14 mouse cellular contexts compared by ENCODE assay signal in the genomic region with DNA sequence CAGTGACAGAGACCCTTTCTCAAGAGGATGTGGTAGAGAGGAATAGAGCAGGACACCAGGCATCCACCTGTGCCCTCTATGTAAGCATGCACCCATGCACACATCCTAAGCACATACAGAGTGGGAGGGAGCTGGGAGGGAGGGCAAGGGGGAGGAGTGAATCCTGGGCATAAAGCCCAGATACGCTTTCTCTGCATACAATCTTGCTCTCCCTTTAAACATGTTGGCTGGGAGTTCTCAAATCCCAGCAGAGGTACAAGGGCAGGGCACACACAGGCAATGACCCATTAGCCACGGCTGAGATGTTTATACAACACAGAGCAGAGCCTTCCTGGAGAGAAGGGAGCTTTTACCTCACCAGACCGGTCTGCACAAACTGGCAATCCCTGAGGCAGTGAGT. TPM values are rescaled to one million over a fixed set of nuclear protein-coding genes. Genes with fewer than 3 reads are reported as not detected.
A peak's percentile ranks its signal among the peaks of the same experiment; 100 is the strongest.
DNase-seq lines count a peak whose midpoint lies in the region; ATAC-seq and TF ChIP-seq lines count a peak whose summit lies in the region.
"Had no signal": no experiment of that assay in that cellular context is flagged by ENCODE, and none has a peak within 500 bp of the region (broad histone marks: within the 10 kb centered on the region; RNA-seq: fewer than 3 reads in every experiment).

No protein-coding gene starts in this region.

- TF ChIP-seq CTCF in Patski (IDR thresholded peaks at IDR 0.05): no peak
- TF ChIP-seq CTCF in forebrain, postnatal 0 days (IDR thresholded peaks at IDR 0.05; ENCODE audit: low read depth): no peak

- intact Hi-C loops in left cerebral cortex, postnatal 10 days (cut with DNase I): no loop called here

- no peak for DNase-seq in hindbrain, embryonic 10.5 days (ENCODE audit: low spot score)
- DNase-seq in hindbrain, embryonic 11.5 days (ENCODE audit: low spot score): no peak
- no peak for DNase-seq in Patski (ENCODE audit: low read depth, low spot score)
- peak; percentile 18 for DNase-seq in forebrain, postnatal 0 days
- peak; percentile 48 to 82 for DNase-seq in kidney, postnatal 25 days
- no peak for DNase-seq in neural tube, embryonic 10.5 days (ENCODE audit: extremely low spot score, low spot score)
- no peak for DNase-seq in left cerebral cortex, postnatal 10 days (ENCODE audit: extremely low spot score in 1 of 2, low spot score in 2 of 2)
- DNase-seq in layer of hippocampus, adult 18-20 months (ENCODE audit: low spot score in 2 of 2): no peak
- DNase-seq: adrenal gland, postnatal 14 days; cerebellum, postnatal 14 days; thymus, postnatal 25 days had no signal

- POLR2A ChIA-PET in Patski (lab: Charles Lee): no interaction called here

- no peak overlapping the region for H3K4me2 ChIP-seq in hindbrain, embryonic 11.5 days (replicated peaks; ENCODE audit: low read depth, low read length)
- H3K4me2 ChIP-seq in forebrain, postnatal 0 days (ENCODE audit: low read depth): no peak overlapping the region
- H3K4me2 ChIP-seq: limb, embryonic 12.5 days had no signal

- WGBS in hindbrain, embryonic 10.5 days: 41% methylated on average over 3 of the region's 3 CpGs
- 36% methylated on average over 3 of the region's 3 CpGs for WGBS in hindbrain, embryonic 11.5 days
- WGBS in forebrain, postnatal 0 days: 21% methylated on average over 3 of the region's 3 CpGs

- no peak overlapping the region for H3K4me3 ChIP-seq in hindbrain, embryonic 10.5 days
- no peak overlapping the region for H3K4me3 ChIP-seq in hindbrain, embryonic 11.5 days (ENCODE audit: low read depth, low read length)
- no peak overlapping the region for H3K4me3 ChIP-seq in forebrain, postnatal 0 days (ENCODE audit: low read depth, low read length)
- H3K4me3 ChIP-seq: limb, embryonic 12.5 days; myocyte had no signal

- no peaks in the 10 kb centered on the region for H3K36me3 ChIP-seq in hindbrain, embryonic 10.5 days
- no peaks in the 10 kb centered on the region for H3K36me3 ChIP-seq in hindbrain, embryonic 11.5 days (ENCODE audit: control insufficient read depth, insufficient read depth, low read length)
- no peaks in the 10 kb centered on the region for H3K36me3 ChIP-seq in forebrain, postnatal 0 days (ENCODE audit: insufficient read depth)
- H3K36me3 ChIP-seq: limb, embryonic 12.5 days had no signal

- H3K9ac ChIP-seq in hindbrain, embryonic 11.5 days (ENCODE audit: low read depth, low read length): no peak overlapping the region
- no peak overlapping the region for H3K9ac ChIP-seq in forebrain, postnatal 0 days
- H3K9ac ChIP-seq: limb, embryonic 12.5 days had no signal

- no peak for ATAC-seq in hindbrain, embryonic 11.5 days (ENCODE audit: low FRiP score)
- ATAC-seq in Patski: peak; percentile 12
- ATAC-seq in forebrain, postnatal 0 days: peak; percentile 30; the same call in 1 of the 2 replicates
- ATAC-seq: inflammation-experienced regulatory T-cells, adult 6 months had no signal

- CTCF ChIA-PET in Patski (lab: Charles Lee): interaction anchor here (1.6 kb wide), 2 partner anchors 10 kb away, joined by 4 to 5 read pairs; a partner anchor contains a TSS

- in situ Hi-C loops in Patski (cut with MboI; ENCODE audit: low pct_unique_long_range_greater_than_20kb): loop anchor here (5.0 kb wide), 1 partner anchor 144 kb away; no protein-coding TSS in a partner anchor

- H3K4me1 ChIP-seq in hindbrain, embryonic 10.5 days (replicated peaks): peaks cover 20% of the 10 kb centered on the region
- H3K4me1 ChIP-seq in hindbrain, embryonic 11.5 days (replicated peaks; ENCODE audit: control insufficient read depth, insufficient read depth, low read length): no peaks in the 10 kb centered on the region
- H3K4me1 ChIP-seq in forebrain, postnatal 0 days (ENCODE audit: insufficient read depth): no peaks in the 10 kb centered on the region

- no peaks in the 10 kb centered on the region for H3K9me3 ChIP-seq in hindbrain, embryonic 10.5 days
- H3K9me3 ChIP-seq in hindbrain, embryonic 11.5 days (ENCODE audit: control insufficient read depth, low read length): no peaks in the 10 kb centered on the region
- no peaks in the 10 kb centered on the region for H3K9me3 ChIP-seq in forebrain, postnatal 0 days (ENCODE audit: low read length)
- H3K9me3 ChIP-seq: limb, embryonic 12.5 days had no signal

- H3K27ac ChIP-seq in hindbrain, embryonic 10.5 days: 0 out of 2 replicates have a peak overlapping the region, but pooled peaks have one; percentile 23
- no peak overlapping the region for H3K27ac ChIP-seq in hindbrain, embryonic 11.5 days (ENCODE audit: low read depth, low read length)
- no peak overlapping the region for H3K27ac ChIP-seq in forebrain, postnatal 0 days (ENCODE audit: low read depth, low read length)
- H3K27ac ChIP-seq: limb, embryonic 12.5 days had no signal

- H3K27me3 ChIP-seq in hindbrain, embryonic 10.5 days (ENCODE audit: insufficient read depth, poor library complexity, severe bottlenecking): peaks cover 8% of the 10 kb centered on the region
- H3K27me3 ChIP-seq in hindbrain, embryonic 11.5 days (ENCODE audit: control insufficient read depth, insufficient read depth, low read length): no peaks in the 10 kb centered on the region
- no peaks in the 10 kb centered on the region for H3K27me3 ChIP-seq in Patski
- H3K27me3 ChIP-seq in forebrain, postnatal 0 days (ENCODE audit: insufficient read depth, low read length): peaks cover under 1% of the 10 kb centered on the region

RNA-seq across cellular contexts. Expression of a gene that starts 6.5 kb away (rescaled TPM):
- 0.25 and 0.35 TPM in 2 replicates for polyA plus RNA-seq in hindbrain, embryonic 10.5 days (2016; fragmentation: Nextera tagmentation; extraction: Ambion mirVana)
- polyA plus RNA-seq in hindbrain, embryonic 11.5 days (2014; fragmentation: Nextera tagmentation; extraction: Ambion mirVana): 0.33 TPM in 1 of 2 replicates, not detected in the other
- 1.3 TPM for polyA plus RNA-seq in Patski (2021)
- total RNA-seq in forebrain, postnatal 0 days (2014; rRNA removed): 0.15 and 0.62 TPM in 2 replicates
- 0.30 TPM in 1 of 2 replicates, not detected in the other for polyA plus RNA-seq in forebrain, postnatal 0 days (2015; fragmentation: Nextera tagmentation; extraction: Ambion mirVana)
- under 1 TPM in 1 of 2 experiments, not detected in 1; 0.21 TPM for total RNA-seq in left cerebral cortex, postnatal 10 days (2021)
- total RNA-seq in layer of hippocampus, adult 18-20 months (2021): not detected
- polyA plus RNA-seq: inflammation-experienced regulatory T-cells, adult 6 months; myocyte had no signal

RNA-seq across cellular contexts. Expression of a gene that starts 10.1 kb away (rescaled TPM):
- not detected in 2 replicates for polyA plus RNA-seq in hindbrain, embryonic 10.5 days (2016; fragmentation: Nextera tagmentation; extraction: Ambion mirVana)
- not detected in 2 replicates for polyA plus RNA-seq in hindbrain, embryonic 11.5 days (2014; fragmentation: Nextera tagmentation; extraction: Ambion mirVana)
- not detected for polyA plus RNA-seq in Patski (2021)
- not detected in 2 replicates for total RNA-seq in forebrain, postnatal 0 days (2014; rRNA removed)
- not detected in 2 replicates for polyA plus RNA-seq in forebrain, postnatal 0 days (2015; fragmentation: Nextera tagmentation; extraction: Ambion mirVana)
- not detected for total RNA-seq in left cerebral cortex, postnatal 10 days (2021)
- total RNA-seq in layer of hippocampus, adult 18-20 months (2021): not detected
- total RNA-seq: adrenal gland, postnatal 14 days had no signal
- polyA plus RNA-seq: inflammation-experienced regulatory T-cells, adult 6 months; limb, embryonic 12.5 days; myocyte had no signal

RNA-seq across cellular contexts. Expression of a gene that starts 35.5 kb away (rescaled TPM):
- 18.3 and 21.9 TPM in 2 replicates for polyA plus RNA-seq in hindbrain, embryonic 10.5 days (2016; fragmentation: Nextera tagmentation; extraction: Ambion mirVana)
- polyA plus RNA-seq in hindbrain, embryonic 11.5 days (2014; fragmentation: Nextera tagmentation; extraction: Ambion mirVana): 23.5 and 27.7 TPM in 2 replicates
- polyA plus RNA-seq in Patski (2021): 126 TPM
- total RNA-seq in forebrain, postnatal 0 days (2014; rRNA removed): 52.4 and 55.4 TPM in 2 replicates
- 56.9 and 62.0 TPM in 2 replicates for polyA plus RNA-seq in forebrain, postnatal 0 days (2015; fragmentation: Nextera tagmentation; extraction: Ambion mirVana)
- 10 to 100 TPM; 71.3 to 79.0 TPM for total RNA-seq in left cerebral cortex, postnatal 10 days (2021)
- total RNA-seq in layer of hippocampus, adult 18-20 months (2021): 10 to 100 TPM; 68.3 to 69.9 TPM

RNA-seq across cellular contexts. Expression of a gene that starts 48.1 kb away (rescaled TPM):
- 0.14 and 0.32 TPM in 2 replicates for polyA plus RNA-seq in hindbrain, embryonic 10.5 days (2016; fragmentation: Nextera tagmentation; extraction: Ambion mirVana)
- polyA plus RNA-seq in hindbrain, embryonic 11.5 days (2014; fragmentation: Nextera tagmentation; extraction: Ambion mirVana): 0.03 TPM in 1 of 2 replicates, not detected in the other
- polyA plus RNA-seq in Patski (2021): 0.03 TPM
- 0.14 and 0.38 TPM in 2 replicates for total RNA-seq in forebrain, postnatal 0 days (2014; rRNA removed)
- polyA plus RNA-seq in forebrain, postnatal 0 days (2015; fragmentation: Nextera tagmentation; extraction: Ambion mirVana): 0.19 and 0.33 TPM in 2 replicates
- under 1 TPM; 0.63 to 0.88 TPM for total RNA-seq in left cerebral cortex, postnatal 10 days (2021)
- 1 to 10 TPM; 2.7 to 2.8 TPM for total RNA-seq in layer of hippocampus, adult 18-20 months (2021)
- polyA plus RNA-seq: inflammation-experienced regulatory T-cells, adult 6 months had no signal

Comparison
In these comparisons a context has a peak if more than half of its experiments do, and no peak if none do; other contexts are left out.
1. DNase-seq: peak in forebrain, postnatal 0 days (single experiment) and kidney, postnatal 25 days (2 of 2); none in hindbrain, embryonic 10.5 days (single experiment), hindbrain, embryonic 11.5 days (single experiment), Patski (single experiment), neural tube, embryonic 10.5 days (single experiment), left cerebral cortex, postnatal 10 days (0 of 2) and layer of hippocampus, adult 18-20 months (0 of 2).